Mouse (Mus musculus): ENCODE data around the gene Dck. TPM values are rescaled to one million over a fixed set of nuclear protein-coding genes. Genes with fewer than 3 reads are reported as not detected.

Dck gene
- polyA plus RNA-seq, 1 experiment, result 41.3 TPM

- DNase-seq (ENCODE audit: low read depth), result no peak
- no peak for TF ChIP-seq POLR2A (IDR thresholded peaks at IDR 0.05; ENCODE audit: borderline replicate concordance, extremely low read depth, insufficient read depth, insufficient read length, poor library complexity, severe bottlenecking)
- no peak for TF ChIP-seq CTCF (IDR thresholded peaks at IDR 0.05; ENCODE audit: borderline replicate concordance, extremely low read depth, insufficient read depth, insufficient read length)
These were observed 66.1 kb downstream of the Dck start for GRCm38 (mm10) chr5:88830880-88831279.

GRCm38 (mm10) chr5:88831935-88832334 is 67.1 kb downstream of the Dck start:
- DNase-seq (ENCODE audit: low read depth), result no peak
- TF ChIP-seq CTCF (IDR thresholded peaks at IDR 0.05; ENCODE audit: borderline replicate concordance, extremely low read depth, insufficient read depth, insufficient read length) (no peak), POLR2A (IDR thresholded peaks at IDR 0.05; ENCODE audit: borderline replicate concordance, extremely low read depth, insufficient read depth, insufficient read length, poor library complexity, severe bottlenecking) (no peak)

Other genes with a start within 250 kb of the Dck start
- gene Jchain, start 237.1 kb upstream of the Dck start, polyA plus RNA-seq (2012; rRNA removed), result 0.96 and 1.1 TPM in 2 replicates
- 24.4 and 31.7 TPM in 2 replicates for gene Utp3, start 210.5 kb upstream of the Dck start, polyA plus RNA-seq (2012; rRNA removed)
- 121 and 180 TPM in 2 replicates for gene Rufy3, start 200.0 kb upstream of the Dck start, polyA plus RNA-seq (2012; rRNA removed)
- gene Grsf1, start 88.8 kb upstream of the Dck start, polyA plus RNA-seq (2012; rRNA removed), result 64.1 and 67.5 TPM in 2 replicates
- 14.1 and 16.6 TPM in 2 replicates for gene Mob1b, start 44.1 kb upstream of the Dck start, polyA plus RNA-seq (2012; rRNA removed)
- 2.5 and 6.3 TPM in 2 replicates for gene Slc4a4, start 121.8 kb downstream of the Dck start, polyA plus RNA-seq (2012; rRNA removed)

All from brain, embryonic 14.5 days (tissue).